Mouse (Mus musculus) kidney, postnatal 0 days (tissue): Measurements from ENCODE around the gene Map3k13. TPM values are rescaled to one million over a fixed set of nuclear protein-coding genes. Genes with fewer than 3 reads are reported as not detected.

Experiments used
- ATAC-seq: fragments of 200-750 bp; cut with Nextera tagmentation; replicated peaks from 2 replicates; pipeline ENCODE4 v1.8.0; 2017; ENCODE audit warnings: low read depth, moderate number of reproducible peaks, moderate TSS enrichment, moderate library complexity; ENCODE audit not compliant: low FRiP score
- DNase-seq: peaks from one replicate; pipeline ENCODE4 v3.0.0-alpha.2; 2016; ENCODE audit warnings: low spot score
- H3K27ac ChIP-seq: fragments of 300-500 bp; sonication (generic); 2 replicates; pipeline ENCODE4 v1.5.1; 2014; ENCODE audit warnings: mild to moderate bottlenecking
- H3K27me3 ChIP-seq: fragments of 300-500 bp; sonication (generic); 2 replicates; pipeline ENCODE4 v1.6.1; 2014; ENCODE audit warnings: low read length, mixed read lengths; ENCODE audit not compliant: insufficient read depth
- H3K36me3 ChIP-seq: fragments of 300-500 bp; sonication (generic); 2 replicates; pipeline ENCODE4 v1.6.1; 2014; ENCODE audit warnings: low read length, mixed read lengths; ENCODE audit not compliant: insufficient read depth
- H3K4me1 ChIP-seq: fragments of 300-500 bp; sonication (generic); replicated peaks from 2 replicates; pipeline ENCODE4 v1.6.1; 2014; ENCODE audit warnings: antibody characterized with exemption, low read length, mixed read lengths; ENCODE audit not compliant: insufficient read depth
- H3K4me2 ChIP-seq: fragments of 300-500 bp; sonication (generic); 2 replicates; pipeline ENCODE4 v1.6.1; 2014; ENCODE audit warnings: mild to moderate bottlenecking, low read length, moderate library complexity, mixed read lengths
- H3K4me3 ChIP-seq: fragments of 300-500 bp; sonication (generic); replicated peaks from 2 replicates; pipeline ENCODE4 v1.5.1; 2014; ENCODE audit warnings: low read depth, low read length
- H3K9ac ChIP-seq: fragments of 300-500 bp; sonication (generic); 2 replicates; pipeline ENCODE4 v1.6.1; 2014; ENCODE audit warnings: low read depth, low read length
- H3K9me3 ChIP-seq: fragments of 300-500 bp; sonication (generic); replicated peaks from 2 replicates; pipeline ENCODE4 v1.6.1; 2016; ENCODE audit warnings: low read length, inconsistent platforms, mixed read lengths
- CTCF ChIP-seq: IDR thresholded peaks from 2 replicates; pipeline ENCODE4 v1.5.1; 2016; ENCODE audit warnings: antibody characterized with exemption, low read depth, mild to moderate bottlenecking, moderate library complexity
- WGBS: fragments of 180-500 bp; shearing (Covaris S2); extraction: QIAGEN DNeasy Blood & Tissue Kit; methylation state at CpG from one replicate; pipeline ENCODE4 v1.1.7; 2014; 5-methylcytosine and 5-hydroxymethylcytosine counted together
- polyA plus RNA-seq: library from polyadenylated mRNA; unstranded; fragments of >200 nt; fragmentation: Nextera tagmentation; extraction: Ambion mirVana; gene quantifications from 2 replicates; pipeline ENCODE4 v1.2.1, GENCODE M21; 2015

Gene Map3k13
- polyA plus RNA-seq, 1 experiment from 2014 or later = 0.53 TPM

DNA sequence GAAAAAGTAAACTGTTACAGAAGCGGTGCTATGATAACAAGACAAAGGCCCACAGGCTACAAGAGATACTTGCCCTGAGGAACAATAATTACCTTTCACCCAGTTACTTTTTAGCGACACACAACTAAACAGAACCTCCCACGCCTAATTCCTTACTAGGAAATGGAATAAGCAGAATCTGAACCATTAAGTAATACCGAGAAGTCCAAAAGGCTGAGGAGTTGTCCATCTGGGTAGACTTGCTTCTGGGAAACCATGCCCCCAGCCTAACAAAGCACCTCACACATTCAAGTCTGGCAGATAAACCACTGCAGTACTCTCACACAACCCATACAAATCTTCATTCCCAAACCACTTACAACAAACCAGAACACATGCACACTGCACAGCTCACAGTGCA lies 15.0 kb upstream of the Map3k13 start:
- no peak overlapping the region for H3K27ac ChIP-seq
- TF ChIP-seq CTCF = no peak
- H3K36me3 ChIP-seq = no peaks in the 10 kb centered on the region
- DNase-seq (no peak), ATAC-seq (no peak)
- H3K27me3 ChIP-seq = no peaks in the 10 kb centered on the region
- H3K4me2 ChIP-seq = no peak overlapping the region
- whole genome bisulfite sequencing = 74% methylated on average over 4 of the region's 4 CpGs
- H3K9ac ChIP-seq = no peak overlapping the region
- H3K4me1 ChIP-seq = no peaks in the 10 kb centered on the region
- H3K4me3 ChIP-seq = no peak overlapping the region
- no peaks in the 10 kb centered on the region for H3K9me3 ChIP-seq

DNA sequence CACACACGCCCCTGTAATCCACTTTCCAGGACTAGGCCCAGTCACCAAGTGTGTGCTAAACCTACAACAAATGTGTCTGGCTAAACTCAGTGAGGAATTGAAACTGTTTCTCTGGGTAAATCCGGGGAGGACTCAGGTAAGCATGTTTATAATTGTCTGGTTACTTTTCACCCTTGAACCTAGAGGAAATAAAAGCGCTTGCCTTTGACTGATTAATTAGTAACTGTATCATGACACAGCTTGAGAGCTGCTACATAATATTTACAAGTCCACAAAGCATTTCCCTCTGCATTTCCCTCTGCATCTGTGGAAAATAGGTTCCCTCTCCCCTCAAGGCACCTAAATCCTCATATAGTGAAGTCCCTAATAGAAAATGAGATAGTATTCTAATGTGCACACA lies 12.9 kb upstream of the Map3k13 start:
- no peak overlapping the region for H3K4me2 ChIP-seq
- no peak for TF ChIP-seq CTCF
- ATAC-seq (no peak), DNase-seq (peak; percentile 11)
- no peak overlapping the region for H3K4me3 ChIP-seq
- no peak overlapping the region for H3K9ac ChIP-seq
- H3K27ac ChIP-seq = no peak overlapping the region
- H3K27me3 ChIP-seq = no peaks in the 10 kb centered on the region
- no peaks in the 10 kb centered on the region for H3K4me1 ChIP-seq
- H3K36me3 ChIP-seq = no peaks in the 10 kb centered on the region
- WGBS = 42% methylated on average over 3 of the region's 3 CpGs
- no peaks in the 10 kb centered on the region for H3K9me3 ChIP-seq

GRCm38 (mm10) chr16:21781895-21782294 lies 12.3 kb upstream of the Map3k13 start:
- 80% methylated on average over 3 of the region's 3 CpGs for WGBS
- Histone ChIP-seq H3K9ac (no peak overlapping the region), H3K4me2 (no peak overlapping the region), H3K27ac (no peak overlapping the region), H3K4me3 (no peak overlapping the region), H3K36me3 (no peaks in the 10 kb centered on the region), H3K4me1 (no peaks in the 10 kb centered on the region), H3K9me3 (no peaks in the 10 kb centered on the region), H3K27me3 (no peaks in the 10 kb centered on the region)
- ATAC-seq (no peak), DNase-seq (no peak)
- no peak for TF ChIP-seq CTCF

DNA sequence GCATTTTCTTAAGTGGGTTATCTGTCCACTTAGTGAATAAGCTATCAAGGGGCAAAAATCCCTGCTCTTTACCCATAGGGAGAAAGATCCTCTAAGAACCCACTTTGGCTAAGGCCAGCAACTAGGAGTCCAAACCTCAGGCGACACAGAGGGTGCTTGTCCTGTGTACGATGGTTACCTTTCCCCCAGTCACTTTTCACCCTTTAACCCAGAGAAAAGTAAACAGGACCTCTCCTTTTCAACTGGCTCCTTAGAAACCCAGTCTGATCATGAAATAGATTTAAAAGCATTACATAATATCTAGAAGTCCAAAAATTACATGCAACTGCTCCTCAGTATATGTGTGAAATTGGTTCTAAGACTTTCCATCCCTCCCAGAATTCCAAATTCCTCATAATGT lies 11.3 kb upstream of the Map3k13 start:
- H3K9me3 ChIP-seq = no peaks in the 10 kb centered on the region
- ATAC-seq = no peak
- no peak overlapping the region for H3K27ac ChIP-seq
- 54% methylated on average over 2 of the region's 2 CpGs for WGBS
- H3K4me2 ChIP-seq = no peak overlapping the region
- no peaks in the 10 kb centered on the region for H3K4me1 ChIP-seq
- TF ChIP-seq CTCF = no peak
- H3K36me3 ChIP-seq = no peaks in the 10 kb centered on the region
- H3K9ac ChIP-seq = no peak overlapping the region
- no peak overlapping the region for H3K4me3 ChIP-seq
- DNase-seq = no peak
- no peaks in the 10 kb centered on the region for H3K27me3 ChIP-seq

DNA sequence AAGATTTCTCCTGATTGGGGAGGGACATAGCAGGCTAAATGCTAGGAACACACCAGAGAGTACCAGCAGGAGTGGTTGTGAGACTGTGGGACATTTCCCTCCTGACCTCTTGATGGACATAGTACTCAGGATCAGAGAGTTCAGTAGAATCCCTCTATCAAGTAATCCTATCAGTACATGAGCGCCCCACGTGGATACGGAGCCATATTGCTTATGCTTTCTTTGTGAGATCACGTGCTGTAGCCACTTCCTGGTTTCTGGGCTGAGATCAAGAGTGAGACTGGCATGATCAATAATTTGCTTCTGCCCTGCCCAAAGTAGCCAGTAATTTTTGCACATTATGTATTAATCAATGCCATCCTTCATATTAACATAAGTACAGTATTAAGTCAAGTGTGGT lies 9.1 kb upstream of the Map3k13 start:
- 80% methylated on average over 4 of the region's 4 CpGs for WGBS

DNA sequence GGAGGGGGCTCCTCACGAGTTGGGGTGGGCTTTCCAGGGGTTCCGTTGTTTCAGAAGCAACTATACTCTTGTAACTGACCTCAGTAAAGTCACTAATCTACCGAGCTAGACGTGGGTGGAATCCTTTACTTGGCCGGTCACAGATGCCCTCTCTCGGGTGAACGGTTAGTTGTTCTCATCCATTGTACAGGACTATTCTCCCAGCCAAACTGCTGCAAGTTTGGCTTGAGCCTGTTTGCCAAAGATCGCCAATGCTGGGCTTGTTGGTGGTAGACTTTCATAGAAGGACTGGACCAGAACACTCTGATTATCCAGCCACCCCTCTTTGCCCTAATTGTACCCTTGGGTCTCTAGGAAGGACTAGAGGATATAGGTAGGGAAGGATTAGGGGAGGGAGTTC lies 7.8 kb upstream of the Map3k13 start:
- DNase-seq (no peak), ATAC-seq (no peak)
- Histone ChIP-seq H3K36me3 (no peaks in the 10 kb centered on the region), H3K4me2 (no peak overlapping the region), H3K27me3 (no peaks in the 10 kb centered on the region), H3K4me3 (no peak overlapping the region), H3K4me1 (no peaks in the 10 kb centered on the region), H3K27ac (no peak overlapping the region), H3K9ac (no peak overlapping the region), H3K9me3 (no peaks in the 10 kb centered on the region)
- WGBS = 78% methylated on average over 8 of the region's 8 CpGs
- no peak for TF ChIP-seq CTCF

More for the DNA sequence above, 9.1 kb upstream of the Map3k13 start:
- Histone ChIP-seq H3K27me3 (no peaks in the 10 kb centered on the region), H3K4me2 (no peak overlapping the region), H3K36me3 (no peaks in the 10 kb centered on the region), H3K9ac (no peak overlapping the region), H3K4me1 (no peaks in the 10 kb centered on the region), H3K9me3 (no peaks in the 10 kb centered on the region), H3K4me3 (no peak overlapping the region), H3K27ac (no peak overlapping the region)
- no peak for TF ChIP-seq CTCF
- no peak for DNase-seq
- ATAC-seq = no peak
